Mouse (Mus musculus): ENCODE data around the gene Tectb. TPM values are rescaled to one million over a fixed set of nuclear protein-coding genes. Genes with fewer than 3 reads are reported as not detected.
A peak's percentile ranks its signal among the peaks of the same experiment; 100 is the strongest.
"Not testable (repeated sequence)": the region's sequence is repeated elsewhere in the genome, so short reads cannot be mapped to it uniquely, and the experiment has no call there.

Tectb gene
- polyA plus RNA-seq, 1 experiment from 2014 or later, result not detected

GRCm38 (mm10) chr19:55168360-55168759, 12.2 kb upstream of the Tectb start:
- no peaks in the 10 kb centered on the region for H3K27me3 ChIP-seq (ENCODE audit: insufficient read depth, poor library complexity, severe bottlenecking)
- H3K4me3 ChIP-seq, result no peak overlapping the region
- DNase-seq (ENCODE audit: low spot score), result no peak
- no peaks in the 10 kb centered on the region for H3K36me3 ChIP-seq
- peaks cover 18% of the 10 kb centered on the region for H3K9me3 ChIP-seq
- H3K4me1 ChIP-seq (replicated peaks), result no peaks in the 10 kb centered on the region
- H3K27ac ChIP-seq, result no peak overlapping the region
- 91% methylated on average over 6 of the region's 6 CpGs for WGBS

GRCm38 (mm10) chr19:55169236-55169729, 11.2 kb upstream of the Tectb start:
- not testable (repeated sequence) for H3K36me3 ChIP-seq; H3K4me1 ChIP-seq (replicated peaks); DNase-seq (ENCODE audit: low spot score); H3K4me3 ChIP-seq; H3K27ac ChIP-seq; H3K27me3 ChIP-seq (ENCODE audit: insufficient read depth, poor library complexity, severe bottlenecking)
- 92% methylated on average over 8 of the region's 8 CpGs for WGBS
- peaks cover 18% of the 10 kb centered on the region for H3K9me3 ChIP-seq

GRCm38 (mm10) chr19:55170399-55170798, 10.1 kb upstream of the Tectb start:
- no peaks in the 10 kb centered on the region for H3K36me3 ChIP-seq
- no peaks in the 10 kb centered on the region for H3K27me3 ChIP-seq (ENCODE audit: insufficient read depth, poor library complexity, severe bottlenecking)
- no peak for DNase-seq (ENCODE audit: low spot score)
- H3K27ac ChIP-seq, result no peak overlapping the region
- no peaks in the 10 kb centered on the region for H3K4me1 ChIP-seq (replicated peaks)
- no peak overlapping the region for H3K4me3 ChIP-seq
- peaks cover 18% of the 10 kb centered on the region for H3K9me3 ChIP-seq

GRCm38 (mm10) chr19:55171585-55171984, 8.9 kb upstream of the Tectb start:
- Histone ChIP-seq H3K4me3 (no peak overlapping the region), H3K27ac (no peak overlapping the region), H3K4me1 (replicated peaks) (no peaks in the 10 kb centered on the region), H3K27me3 (ENCODE audit: insufficient read depth, poor library complexity, severe bottlenecking) (no peaks in the 10 kb centered on the region), H3K36me3 (no peaks in the 10 kb centered on the region), H3K9me3 (peaks cover 18% of the 10 kb centered on the region)
- DNase-seq (ENCODE audit: low spot score), result no peak
- 90% methylated on average over 1 of the region's 1 CpGs for WGBS

- no peak overlapping the region for H3K27ac ChIP-seq
- H3K27me3 ChIP-seq (ENCODE audit: insufficient read depth, poor library complexity, severe bottlenecking), result no peaks in the 10 kb centered on the region; the same call in 1 of the 2 replicates
- WGBS, result 86% methylated on average over 3 of the region's 3 CpGs
- no peak overlapping the region for H3K4me3 ChIP-seq
- H3K4me1 ChIP-seq (replicated peaks), result 0 out of 2 replicates have a peak, but pooled peaks cover 2% of the 10 kb centered on the region
- H3K9me3 ChIP-seq, result no peaks in the 10 kb centered on the region
- DNase-seq (ENCODE audit: low spot score), result no peak
- no peaks in the 10 kb centered on the region for H3K36me3 ChIP-seq
These were observed 3.4 kb upstream of the Tectb start for GRCm38 (mm10) chr19:55177143-55177542.

- WGBS, result 77% methylated on average over 7 of the region's 7 CpGs
- no peaks in the 10 kb centered on the region for H3K36me3 ChIP-seq
- no peak for DNase-seq (ENCODE audit: low spot score)
- peak overlapping the region; percentile 80 for H3K27ac ChIP-seq
- H3K27me3 ChIP-seq (ENCODE audit: insufficient read depth, poor library complexity, severe bottlenecking), result no peaks in the 10 kb centered on the region; the same call in 1 of the 2 replicates
- H3K4me3 ChIP-seq, result no peak overlapping the region
- H3K9me3 ChIP-seq, result no peaks in the 10 kb centered on the region
- H3K4me1 ChIP-seq (replicated peaks), result peaks cover 21% of the 10 kb centered on the region
These were observed 3.9 kb downstream of the Tectb start for GRCm38 (mm10) chr19:55184442-55184841.

- Histone ChIP-seq H3K4me3 (no peak overlapping the region), H3K27me3 (ENCODE audit: insufficient read depth, poor library complexity, severe bottlenecking) (no peaks in the 10 kb centered on the region; the same call in 1 of the 2 replicates), H3K9me3 (no peaks in the 10 kb centered on the region), H3K36me3 (no peaks in the 10 kb centered on the region), H3K27ac (peak overlapping the region; percentile 80), H3K4me1 (replicated peaks) (peaks cover 21% of the 10 kb centered on the region)
- no peak for DNase-seq (ENCODE audit: low spot score)
- 58% methylated on average over 7 of the region's 7 CpGs for WGBS
These were observed 4.5 kb downstream of the Tectb start for GRCm38 (mm10) chr19:55185074-55185473.

- DNase-seq (ENCODE audit: low spot score), result no peak
- 42% methylated on average over 3 of the region's 3 CpGs for WGBS
- H3K27me3 ChIP-seq (ENCODE audit: insufficient read depth, poor library complexity, severe bottlenecking), result no peaks in the 10 kb centered on the region; the same call in 1 of the 2 replicates
- no peaks in the 10 kb centered on the region for H3K9me3 ChIP-seq
- H3K27ac ChIP-seq, result peak overlapping the region; percentile 80
- H3K36me3 ChIP-seq, result no peaks in the 10 kb centered on the region
- peaks cover 19% of the 10 kb centered on the region for H3K4me1 ChIP-seq (replicated peaks)
- no peak overlapping the region for H3K4me3 ChIP-seq
These were observed 5.1 kb downstream of the Tectb start for GRCm38 (mm10) chr19:55185651-55186050.

GRCm38 (mm10) chr19:55190065-55190464, 9.5 kb downstream of the Tectb start:
- no peaks in the 10 kb centered on the region for H3K9me3 ChIP-seq
- no peaks in the 10 kb centered on the region for H3K36me3 ChIP-seq
- no peak for DNase-seq (ENCODE audit: low spot score)
- WGBS, result 90% methylated on average over 5 of the region's 5 CpGs
- no peak overlapping the region for H3K4me3 ChIP-seq
- peaks cover 21% of the 10 kb centered on the region for H3K4me1 ChIP-seq (replicated peaks)
- H3K27ac ChIP-seq, result no peak overlapping the region
- H3K27me3 ChIP-seq (ENCODE audit: insufficient read depth, poor library complexity, severe bottlenecking), result no peaks in the 10 kb centered on the region

- Histone ChIP-seq H3K27ac (peak overlapping the region; percentile 74), H3K36me3 (no peaks in the 10 kb centered on the region), H3K27me3 (ENCODE audit: insufficient read depth, poor library complexity, severe bottlenecking) (no peaks in the 10 kb centered on the region), H3K4me3 (no peak overlapping the region), H3K9me3 (no peaks in the 10 kb centered on the region), H3K4me1 (replicated peaks) (peaks cover 13% of the 10 kb centered on the region)
- DNase-seq (ENCODE audit: low spot score), result no peak
- 72% methylated on average over 2 of the region's 2 CpGs for WGBS
These were observed 11.1 kb downstream of the Tectb start for GRCm38 (mm10) chr19:55191596-55191995.

- Histone ChIP-seq H3K4me1 (replicated peaks) (peaks cover 13% of the 10 kb centered on the region), H3K9me3 (no peaks in the 10 kb centered on the region)
These were observed 11.9 kb downstream of the Tectb start for GRCm38 (mm10) chr19:55192254-55192945.

GRCm38 (mm10) chr19:55193717-55194394, 13.3 kb downstream of the Tectb start:
- DNase-seq (ENCODE audit: low spot score), result no peak
- 58% methylated on average over 11 of the region's 11 CpGs for WGBS
- no peak overlapping the region for H3K27ac ChIP-seq

More at GRCm38 (mm10) chr19:55192254-55192945, 11.9 kb downstream of the Tectb start:
- no peak overlapping the region for H3K4me3 ChIP-seq
- 91% methylated on average over 21 of the region's 21 CpGs for WGBS
- no peak for DNase-seq (ENCODE audit: low spot score)
- no peaks in the 10 kb centered on the region for H3K36me3 ChIP-seq
- peak overlapping the region; percentile 74 for H3K27ac ChIP-seq
- no peaks in the 10 kb centered on the region for H3K27me3 ChIP-seq (ENCODE audit: insufficient read depth, poor library complexity, severe bottlenecking)

GRCm38 (mm10) chr19:55194520-55195170, 14.1 kb downstream of the Tectb start:
- no peak overlapping the region for H3K4me3 ChIP-seq
- no peaks in the 10 kb centered on the region for H3K9me3 ChIP-seq
- DNase-seq (ENCODE audit: low spot score), result no peak
- H3K4me1 ChIP-seq (replicated peaks), result peaks cover 18% of the 10 kb centered on the region
- 88% methylated on average over 7 of the region's 7 CpGs for WGBS
- H3K27me3 ChIP-seq (ENCODE audit: insufficient read depth, poor library complexity, severe bottlenecking), result no peaks in the 10 kb centered on the region
- no peak overlapping the region for H3K27ac ChIP-seq
- H3K36me3 ChIP-seq, result no peaks in the 10 kb centered on the region

More at GRCm38 (mm10) chr19:55193717-55194394, 13.3 kb downstream of the Tectb start:
- Histone ChIP-seq H3K4me3 (no peak overlapping the region), H3K27me3 (ENCODE audit: insufficient read depth, poor library complexity, severe bottlenecking) (no peaks in the 10 kb centered on the region), H3K36me3 (no peaks in the 10 kb centered on the region), H3K9me3 (no peaks in the 10 kb centered on the region), H3K4me1 (replicated peaks) (peaks cover 18% of the 10 kb centered on the region)
